Mouse (Mus musculus): ENCODE measurements around the gene Cxcl17. TPM values are rescaled to one million over a fixed set of nuclear protein-coding genes. Genes with fewer than 3 reads are reported as not detected.

Gene Cxcl17
- polyA plus RNA-seq, 1 experiment, result 0.06 TPM

DNA sequence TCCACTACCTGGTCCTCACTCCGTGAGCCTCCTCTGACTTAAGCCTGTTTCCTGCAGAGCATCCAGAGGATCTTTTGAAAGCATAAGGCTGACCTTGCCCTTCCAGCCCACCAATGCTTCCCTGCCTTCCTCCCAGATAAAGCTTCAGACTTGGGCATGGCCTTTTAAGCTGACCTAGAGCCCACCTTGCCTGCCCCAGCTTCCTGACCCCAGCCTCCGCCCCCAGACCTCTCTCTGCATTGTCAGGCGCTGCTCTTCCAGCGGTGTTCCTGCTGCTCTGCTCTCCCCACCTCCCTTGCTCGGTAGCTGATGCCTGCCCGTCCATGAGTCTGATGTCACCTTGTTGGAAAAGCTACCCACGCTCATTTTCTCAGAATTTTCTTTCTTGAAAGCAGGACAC is 19.8 kb downstream of the Cxcl17 start:
- H3K4me2 ChIP-seq (ENCODE audit: low read depth), result no peak overlapping the region
- no peak overlapping the region for H3ac ChIP-seq (ENCODE audit: control insufficient read depth, insufficient read length)
- H3K36me3 ChIP-seq (ENCODE audit: control insufficient read depth, insufficient read depth), result no peaks in the 10 kb centered on the region
- no peak for TF ChIP-seq USF1 (IDR thresholded peaks at IDR 0.05; ENCODE audit: low read depth)
- TF ChIP-seq CEBPB (IDR thresholded peaks at IDR 0.05; ENCODE audit: insufficient read depth, poor library complexity, severe bottlenecking), result no peak
- TF ChIP-seq TCF12 (IDR thresholded peaks at IDR 0.05; ENCODE audit: insufficient read depth, poor library complexity, severe bottlenecking), result no peak
- no peak for TF ChIP-seq TCF3 (IDR thresholded peaks at IDR 0.05; ENCODE audit: insufficient read length, low read depth)
- no peak for TF ChIP-seq POLR2A (IDR thresholded peaks at IDR 0.05; ENCODE audit: insufficient read length, low read depth)
- TF ChIP-seq MYOD1 (IDR thresholded peaks at IDR 0.05; ENCODE audit: control insufficient read depth in 1 of 3, insufficient read length in 2 of 3, low read depth in 2 of 3), result no peak
- TF ChIP-seq POLR2AphosphoS2 (IDR thresholded peaks at IDR 0.05; ENCODE audit: insufficient read length, low read depth), result no peak
- no peak for TF ChIP-seq MYOG (IDR thresholded peaks at IDR 0.05; ENCODE audit: control insufficient read depth in 1 of 3, insufficient read depth in 1 of 3, insufficient read length in 2 of 3, low read depth in 2 of 3)
- H3K4me3 ChIP-seq, result no peak overlapping the region
- H3K27me3 ChIP-seq (ENCODE audit: control insufficient read depth, insufficient read depth, insufficient read length), result no peaks in the 10 kb centered on the region
- no peaks in the 10 kb centered on the region for H3K79me2 ChIP-seq (ENCODE audit: control insufficient read depth, insufficient read depth)

DNA sequence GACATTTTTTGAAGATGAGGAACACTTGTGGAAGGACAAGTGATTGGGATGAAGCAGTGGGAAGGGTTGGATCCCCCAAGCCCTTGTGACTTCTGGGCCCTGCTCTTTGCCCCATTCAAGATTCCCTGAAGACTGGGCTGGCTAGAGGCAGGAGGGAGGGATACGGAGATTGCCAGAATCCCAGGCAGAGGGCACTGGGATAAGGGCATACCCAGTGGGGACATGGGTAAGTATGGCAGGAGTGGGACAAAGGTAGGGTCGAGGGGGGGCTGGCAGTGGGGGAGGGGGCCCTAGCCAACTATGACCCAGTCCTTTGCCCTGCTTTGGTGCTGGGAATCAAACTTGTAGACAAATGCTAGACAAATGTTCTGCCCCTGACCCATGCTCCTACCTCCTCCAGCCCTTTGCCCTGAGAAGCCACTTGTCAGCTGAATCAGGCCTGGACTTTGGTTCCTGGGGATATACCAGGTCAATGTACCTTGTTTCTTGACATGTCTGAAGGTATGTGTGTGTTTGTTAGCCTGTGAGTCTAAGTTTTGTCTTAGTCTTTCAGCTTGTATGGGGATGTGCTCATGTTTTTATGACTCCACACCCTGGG is 20.7 kb downstream of the Cxcl17 start:
- no peaks in the 10 kb centered on the region for H3K36me3 ChIP-seq (ENCODE audit: control insufficient read depth, insufficient read depth)
- no peak for TF ChIP-seq SRF (IDR thresholded peaks at IDR 0.05; ENCODE audit: control insufficient read depth, insufficient read length, low read depth)
- TF ChIP-seq TCF12 (IDR thresholded peaks at IDR 0.05; ENCODE audit: insufficient read depth, poor library complexity, severe bottlenecking), result no peak
- no peak for TF ChIP-seq POLR2AphosphoS2 (IDR thresholded peaks at IDR 0.05; ENCODE audit: insufficient read length, low read depth)
- no peak for TF ChIP-seq MYOD1 (IDR thresholded peaks at IDR 0.05; ENCODE audit: control insufficient read depth in 1 of 3, insufficient read length in 2 of 3, low read depth in 2 of 3)
- TF ChIP-seq E2F4 (IDR thresholded peaks at IDR 0.05; ENCODE audit: insufficient read depth), result no peak
- no peak for TF ChIP-seq TCF3 (IDR thresholded peaks at IDR 0.05; ENCODE audit: insufficient read length, low read depth)
- no peak for TF ChIP-seq USF1 (IDR thresholded peaks at IDR 0.05; ENCODE audit: low read depth)
- no peak overlapping the region for H3K4me3 ChIP-seq
- no peaks in the 10 kb centered on the region for H3K27me3 ChIP-seq (ENCODE audit: control insufficient read depth, insufficient read depth, insufficient read length)
- H3ac ChIP-seq (ENCODE audit: control insufficient read depth, insufficient read length), result no peak overlapping the region
- H3K79me2 ChIP-seq (ENCODE audit: control insufficient read depth, insufficient read depth), result no peaks in the 10 kb centered on the region
- no peak overlapping the region for H3K4me2 ChIP-seq (ENCODE audit: low read depth)

DNA sequence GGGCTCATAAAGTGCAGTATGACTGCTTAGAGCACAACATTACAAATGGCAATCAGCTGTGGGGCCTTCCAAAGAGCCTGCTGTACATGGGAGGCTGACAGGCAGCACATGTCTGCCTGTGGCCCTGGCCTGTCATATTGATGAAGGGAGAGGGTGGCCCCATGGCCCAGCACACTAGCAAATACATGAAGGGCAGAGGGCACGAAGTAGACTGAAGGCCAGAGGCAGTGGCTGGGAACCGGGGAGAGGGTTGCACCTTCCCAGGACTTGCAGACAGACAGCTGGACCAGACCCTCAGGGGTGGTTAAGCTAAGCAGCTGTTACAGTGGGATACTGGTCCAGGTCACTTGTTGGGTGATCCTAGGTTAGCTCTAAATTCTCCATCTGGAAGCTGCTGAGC is 21.7 kb downstream of the Cxcl17 start:
- TF ChIP-seq CEBPB (IDR thresholded peaks at IDR 0.05; ENCODE audit: insufficient read depth, poor library complexity, severe bottlenecking) (no peak), TCF12 (IDR thresholded peaks at IDR 0.05; ENCODE audit: insufficient read depth, poor library complexity, severe bottlenecking) (no peak), REST (IDR thresholded peaks at IDR 0.05; ENCODE audit: insufficient read depth, insufficient read length) (no peak), TCF3 (IDR thresholded peaks at IDR 0.05; ENCODE audit: insufficient read length, low read depth) (no peak), USF1 (IDR thresholded peaks at IDR 0.05; ENCODE audit: low read depth) (no peak), POLR2AphosphoS2 (IDR thresholded peaks at IDR 0.05; ENCODE audit: insufficient read length, low read depth) (no peak), MYOG (IDR thresholded peaks at IDR 0.05; ENCODE audit: control insufficient read depth in 1 of 3, insufficient read depth in 1 of 3, insufficient read length in 2 of 3, low read depth in 2 of 3) (no peak), E2F4 (IDR thresholded peaks at IDR 0.05; ENCODE audit: insufficient read depth) (no peak), MYOD1 (IDR thresholded peaks at IDR 0.05; ENCODE audit: control insufficient read depth in 1 of 3, insufficient read length in 2 of 3, low read depth in 2 of 3) (no peak), SRF (IDR thresholded peaks at IDR 0.05; ENCODE audit: control insufficient read depth, insufficient read length, low read depth) (no peak), MAX (IDR thresholded peaks at IDR 0.05; ENCODE audit: low read depth) (no peak), POLR2A (IDR thresholded peaks at IDR 0.05; ENCODE audit: insufficient read length, low read depth) (no peak)
- Histone ChIP-seq H3K27me3 (ENCODE audit: control insufficient read depth, insufficient read depth, insufficient read length) (no peaks in the 10 kb centered on the region), H3K79me2 (ENCODE audit: control insufficient read depth, insufficient read depth) (no peaks in the 10 kb centered on the region), H3ac (ENCODE audit: control insufficient read depth, insufficient read length) (no peak overlapping the region), H3K4me3 (no peak overlapping the region), H3K36me3 (ENCODE audit: control insufficient read depth, insufficient read depth) (no peaks in the 10 kb centered on the region), H3K4me2 (ENCODE audit: low read depth) (no peak overlapping the region)

DNA sequence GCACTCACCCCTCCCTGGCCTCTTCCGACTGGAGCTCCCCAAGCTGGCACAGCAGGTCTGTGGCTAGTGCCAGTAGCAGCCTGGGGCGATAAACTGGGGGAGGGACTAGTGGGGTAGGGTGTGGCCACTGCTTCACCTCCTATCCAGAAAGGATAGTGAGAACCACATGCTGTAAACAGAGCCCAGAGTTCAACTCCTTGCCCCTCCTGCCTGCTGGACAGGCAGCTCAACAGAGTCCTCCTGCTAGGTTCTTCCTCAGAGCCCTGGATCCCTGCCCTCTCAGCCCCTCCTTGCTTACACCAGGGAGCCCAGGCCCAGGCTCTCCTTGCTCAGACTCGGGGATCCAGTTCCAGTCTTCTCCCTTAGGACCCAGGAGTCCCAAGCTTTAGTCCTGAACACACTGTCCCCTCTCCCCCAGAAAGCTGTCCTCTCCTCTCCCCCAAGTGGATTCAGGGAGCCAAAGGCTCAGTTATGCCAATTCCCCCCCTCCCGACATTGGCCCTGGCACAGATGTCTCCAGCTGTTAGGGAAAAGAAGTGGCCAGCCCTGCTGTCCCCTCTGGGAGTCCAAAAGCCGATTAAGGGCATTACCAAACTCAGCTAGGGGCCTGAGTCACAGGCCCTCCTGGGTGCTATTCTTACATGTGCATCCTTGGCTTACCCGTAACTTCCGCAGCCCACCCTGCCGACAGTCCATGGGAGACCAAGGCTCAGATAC is 22.5 kb downstream of the Cxcl17 start:
- TF ChIP-seq USF1 (IDR thresholded peaks at IDR 0.05; ENCODE audit: low read depth), result no peak
- TF ChIP-seq TCF12 (IDR thresholded peaks at IDR 0.05; ENCODE audit: insufficient read depth, poor library complexity, severe bottlenecking), result no peak
- TF ChIP-seq REST (IDR thresholded peaks at IDR 0.05; ENCODE audit: insufficient read depth, insufficient read length), result no peak
- peak in 1 of 3 experiments; percentile 9 for TF ChIP-seq MYOD1 (IDR thresholded peaks at IDR 0.05; ENCODE audit: control insufficient read depth in 1 of 3, insufficient read length in 2 of 3, low read depth in 2 of 3)
- H3K27me3 ChIP-seq (ENCODE audit: control insufficient read depth, insufficient read depth, insufficient read length), result no peaks in the 10 kb centered on the region
- no peaks in the 10 kb centered on the region for H3K79me2 ChIP-seq (ENCODE audit: control insufficient read depth, insufficient read depth)
- peak overlapping the region; percentile 40 for H3K4me2 ChIP-seq (ENCODE audit: low read depth)
- no peak overlapping the region for H3ac ChIP-seq (ENCODE audit: control insufficient read depth, insufficient read length)
- no peaks in the 10 kb centered on the region for H3K36me3 ChIP-seq (ENCODE audit: control insufficient read depth, insufficient read depth)
- H3K4me3 ChIP-seq, result no peak overlapping the region

DNA sequence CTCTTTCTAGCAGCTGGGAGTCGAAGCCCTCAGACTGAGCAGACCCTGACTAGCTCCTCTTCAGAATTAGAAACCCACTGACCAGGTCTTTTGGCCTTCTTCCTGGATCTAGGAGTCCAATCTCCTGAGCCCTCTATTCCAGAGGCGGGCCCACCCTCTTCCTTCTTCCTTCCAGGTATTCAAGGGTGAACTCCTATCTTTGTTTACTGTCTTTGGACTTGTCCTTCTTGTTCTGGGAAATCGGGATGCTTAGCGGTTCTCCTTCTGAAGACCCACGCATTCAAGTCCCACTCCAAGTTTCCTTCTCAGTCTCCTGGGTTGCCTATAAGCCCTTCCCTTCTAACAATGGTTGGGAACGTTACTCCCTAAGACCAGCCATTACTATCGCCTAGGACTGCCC is 23.8 kb downstream of the Cxcl17 start:
- H3K4me3 ChIP-seq, result no peak overlapping the region
- no peaks in the 10 kb centered on the region for H3K36me3 ChIP-seq (ENCODE audit: control insufficient read depth, insufficient read depth)
- no peaks in the 10 kb centered on the region for H3K79me2 ChIP-seq (ENCODE audit: control insufficient read depth, insufficient read depth)
- no peak overlapping the region for H3ac ChIP-seq (ENCODE audit: control insufficient read depth, insufficient read length)
- TF ChIP-seq TCF3 (IDR thresholded peaks at IDR 0.05; ENCODE audit: insufficient read length, low read depth), result no peak
- TF ChIP-seq SRF (IDR thresholded peaks at IDR 0.05; ENCODE audit: control insufficient read depth, insufficient read length, low read depth), result no peak
- TF ChIP-seq USF1 (IDR thresholded peaks at IDR 0.05; ENCODE audit: low read depth), result no peak
- TF ChIP-seq CEBPB (IDR thresholded peaks at IDR 0.05; ENCODE audit: insufficient read depth, poor library complexity, severe bottlenecking), result no peak
- no peak for TF ChIP-seq TCF12 (IDR thresholded peaks at IDR 0.05; ENCODE audit: insufficient read depth, poor library complexity, severe bottlenecking)
- TF ChIP-seq REST (IDR thresholded peaks at IDR 0.05; ENCODE audit: insufficient read depth, insufficient read length), result no peak
- no peak for TF ChIP-seq E2F4 (IDR thresholded peaks at IDR 0.05; ENCODE audit: insufficient read depth)
- TF ChIP-seq MAX (IDR thresholded peaks at IDR 0.05; ENCODE audit: low read depth), result no peak
- TF ChIP-seq POLR2AphosphoS2 (IDR thresholded peaks at IDR 0.05; ENCODE audit: insufficient read length, low read depth), result no peak
- no peak for TF ChIP-seq POLR2A (IDR thresholded peaks at IDR 0.05; ENCODE audit: insufficient read length, low read depth)
- no peak for TF ChIP-seq MYOG (IDR thresholded peaks at IDR 0.05; ENCODE audit: control insufficient read depth in 1 of 3, insufficient read depth in 1 of 3, insufficient read length in 2 of 3, low read depth in 2 of 3)
- TF ChIP-seq MYOD1 (IDR thresholded peaks at IDR 0.05; ENCODE audit: control insufficient read depth in 1 of 3, insufficient read length in 2 of 3, low read depth in 2 of 3), result no peak
- H3K4me2 ChIP-seq (ENCODE audit: low read depth), result no peak overlapping the region
- no peaks in the 10 kb centered on the region for H3K27me3 ChIP-seq (ENCODE audit: control insufficient read depth, insufficient read depth, insufficient read length)
